Mouse (Mus musculus): ENCODE results near the gene Atad5. TPM values are rescaled to one million over a fixed set of nuclear protein-coding genes. Genes with fewer than 3 reads are reported as not detected.

The Atad5 gene
- total and polyA plus RNA-seq, 2 experiments from 2014 or later = 3.2 to 10.6 TPM

GRCm38 (mm10) chr11:80168611-80169249 lies 79.5 kb downstream of the Atad5 start:
- H3K9me3 ChIP-seq (ENCODE audit: low read length) = no peaks in the 10 kb centered on the region
- ATAC-seq = no peak
- H3K36me3 ChIP-seq (ENCODE audit: insufficient read depth) = no peaks in the 10 kb centered on the region
- H3K9ac ChIP-seq = no peak overlapping the region
- DNase-seq = no peak
- H3K27ac ChIP-seq (ENCODE audit: low read depth, low read length) = no peak overlapping the region
- TF ChIP-seq CTCF (IDR thresholded peaks at IDR 0.05; ENCODE audit: low read depth) = no peak
- 81% methylated on average over 4 of the region's 4 CpGs for WGBS
- H3K4me3 ChIP-seq (ENCODE audit: low read depth, low read length) = no peak overlapping the region
- H3K27me3 ChIP-seq (ENCODE audit: insufficient read depth, low read length) = no peaks in the 10 kb centered on the region
- no peak overlapping the region for H3K4me2 ChIP-seq (ENCODE audit: low read depth)
- H3K4me1 ChIP-seq (ENCODE audit: insufficient read depth) = no peaks in the 10 kb centered on the region

DNA sequence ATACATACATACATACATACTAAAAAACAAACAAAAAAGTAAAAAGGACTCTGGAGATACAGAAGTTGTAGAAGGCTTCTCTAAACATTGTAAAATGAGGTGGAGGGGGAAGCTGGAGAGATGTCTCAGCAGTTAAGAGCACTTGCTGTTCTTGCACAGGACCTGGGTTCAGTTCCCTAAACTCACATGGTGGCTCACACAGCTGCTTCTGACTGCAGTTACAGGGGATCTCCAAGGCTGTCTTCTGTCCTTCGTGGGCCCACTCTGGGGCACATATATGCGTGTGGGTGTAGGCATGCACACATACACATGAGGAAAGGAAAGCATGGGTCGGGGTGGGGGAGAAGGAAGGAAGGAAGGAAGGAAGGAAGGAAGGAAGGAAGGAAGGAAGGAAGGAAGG lies 80.4 kb downstream of the Atad5 start:
- no peak for DNase-seq
- H3K36me3 ChIP-seq (ENCODE audit: insufficient read depth) = no peaks in the 10 kb centered on the region

GRCm38 (mm10) chr11:80170351-80170750 lies 81.2 kb downstream of the Atad5 start:
- ATAC-seq = no peak
- Histone ChIP-seq H3K36me3 (ENCODE audit: insufficient read depth) (no peaks in the 10 kb centered on the region), H3K4me2 (ENCODE audit: low read depth) (no peak overlapping the region), H3K4me3 (ENCODE audit: low read depth, low read length) (no peak overlapping the region), H3K9me3 (ENCODE audit: low read length) (no peaks in the 10 kb centered on the region), H3K27me3 (ENCODE audit: insufficient read depth, low read length) (no peaks in the 10 kb centered on the region), H3K4me1 (ENCODE audit: insufficient read depth) (no peaks in the 10 kb centered on the region), H3K27ac (ENCODE audit: low read depth, low read length) (no peak overlapping the region), H3K9ac (no peak overlapping the region)
- no peak for TF ChIP-seq CTCF (IDR thresholded peaks at IDR 0.05; ENCODE audit: low read depth)
- 79% methylated on average over 5 of the region's 5 CpGs for WGBS
- no peak for DNase-seq

More for the DNA sequence above, 80.4 kb downstream of the Atad5 start:
- Histone ChIP-seq H3K9me3 (ENCODE audit: low read length) (no peaks in the 10 kb centered on the region), H3K9ac (no peak overlapping the region), H3K27ac (ENCODE audit: low read depth, low read length) (no peak overlapping the region), H3K4me2 (ENCODE audit: low read depth) (no peak overlapping the region), H3K4me1 (ENCODE audit: insufficient read depth) (no peaks in the 10 kb centered on the region), H3K4me3 (ENCODE audit: low read depth, low read length) (no peak overlapping the region), H3K27me3 (ENCODE audit: insufficient read depth, low read length) (no peaks in the 10 kb centered on the region)
- no peak for TF ChIP-seq CTCF (IDR thresholded peaks at IDR 0.05; ENCODE audit: low read depth)
- 95% methylated on average over 3 of the region's 3 CpGs for WGBS
- ATAC-seq = no peak

DNA sequence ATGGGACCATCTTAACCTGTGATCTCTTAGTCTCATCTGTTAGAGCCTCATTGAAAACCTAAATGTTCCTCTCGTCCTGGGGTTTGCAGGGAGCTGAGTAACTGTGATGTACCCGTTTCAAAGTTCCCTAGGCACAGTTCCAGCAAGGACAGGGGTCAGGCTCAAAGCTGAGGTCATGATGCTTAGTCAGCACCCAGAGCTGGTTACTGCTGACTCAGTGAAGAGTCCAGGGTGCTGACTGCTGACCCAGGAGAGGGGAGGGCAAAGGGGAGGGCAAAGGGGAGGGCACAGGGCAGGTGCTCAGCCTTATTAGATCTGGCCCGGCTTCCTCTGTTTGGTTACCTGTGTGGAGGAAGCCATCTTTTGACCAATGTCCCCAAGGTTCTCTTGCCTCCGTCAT lies 82.7 kb downstream of the Atad5 start:
- ATAC-seq (no peak), DNase-seq (no peak)
- no peak overlapping the region for H3K4me3 ChIP-seq (ENCODE audit: low read depth, low read length)
- H3K27ac ChIP-seq (ENCODE audit: low read depth, low read length) = no peak overlapping the region
- H3K9me3 ChIP-seq (ENCODE audit: low read length) = no peaks in the 10 kb centered on the region
- no peaks in the 10 kb centered on the region for H3K4me1 ChIP-seq (ENCODE audit: insufficient read depth)
- H3K36me3 ChIP-seq (ENCODE audit: insufficient read depth) = no peaks in the 10 kb centered on the region
- H3K27me3 ChIP-seq (ENCODE audit: insufficient read depth, low read length) = no peaks in the 10 kb centered on the region
- no peak for TF ChIP-seq CTCF (IDR thresholded peaks at IDR 0.05; ENCODE audit: low read depth)
- no peak overlapping the region for H3K4me2 ChIP-seq (ENCODE audit: low read depth)
- 72% methylated on average over 4 of the region's 4 CpGs for WGBS
- no peak overlapping the region for H3K9ac ChIP-seq

GRCm38 (mm10) chr11:80173963-80174670 lies 84.9 kb downstream of the Atad5 start:
- Histone ChIP-seq H3K4me1 (ENCODE audit: insufficient read depth) (no peaks in the 10 kb centered on the region), H3K9me3 (ENCODE audit: low read length) (no peaks in the 10 kb centered on the region), H3K4me2 (ENCODE audit: low read depth) (no peak overlapping the region), H3K36me3 (ENCODE audit: insufficient read depth) (no peaks in the 10 kb centered on the region), H3K4me3 (ENCODE audit: low read depth, low read length) (no peak overlapping the region), H3K9ac (no peak overlapping the region), H3K27ac (ENCODE audit: low read depth, low read length) (no peak overlapping the region), H3K27me3 (ENCODE audit: insufficient read depth, low read length) (no peaks in the 10 kb centered on the region)
- TF ChIP-seq CTCF (IDR thresholded peaks at IDR 0.05; ENCODE audit: low read depth) = no peak
- no peak for DNase-seq
- no peak for ATAC-seq
- 86% methylated on average over 11 of the region's 11 CpGs for WGBS

DNA sequence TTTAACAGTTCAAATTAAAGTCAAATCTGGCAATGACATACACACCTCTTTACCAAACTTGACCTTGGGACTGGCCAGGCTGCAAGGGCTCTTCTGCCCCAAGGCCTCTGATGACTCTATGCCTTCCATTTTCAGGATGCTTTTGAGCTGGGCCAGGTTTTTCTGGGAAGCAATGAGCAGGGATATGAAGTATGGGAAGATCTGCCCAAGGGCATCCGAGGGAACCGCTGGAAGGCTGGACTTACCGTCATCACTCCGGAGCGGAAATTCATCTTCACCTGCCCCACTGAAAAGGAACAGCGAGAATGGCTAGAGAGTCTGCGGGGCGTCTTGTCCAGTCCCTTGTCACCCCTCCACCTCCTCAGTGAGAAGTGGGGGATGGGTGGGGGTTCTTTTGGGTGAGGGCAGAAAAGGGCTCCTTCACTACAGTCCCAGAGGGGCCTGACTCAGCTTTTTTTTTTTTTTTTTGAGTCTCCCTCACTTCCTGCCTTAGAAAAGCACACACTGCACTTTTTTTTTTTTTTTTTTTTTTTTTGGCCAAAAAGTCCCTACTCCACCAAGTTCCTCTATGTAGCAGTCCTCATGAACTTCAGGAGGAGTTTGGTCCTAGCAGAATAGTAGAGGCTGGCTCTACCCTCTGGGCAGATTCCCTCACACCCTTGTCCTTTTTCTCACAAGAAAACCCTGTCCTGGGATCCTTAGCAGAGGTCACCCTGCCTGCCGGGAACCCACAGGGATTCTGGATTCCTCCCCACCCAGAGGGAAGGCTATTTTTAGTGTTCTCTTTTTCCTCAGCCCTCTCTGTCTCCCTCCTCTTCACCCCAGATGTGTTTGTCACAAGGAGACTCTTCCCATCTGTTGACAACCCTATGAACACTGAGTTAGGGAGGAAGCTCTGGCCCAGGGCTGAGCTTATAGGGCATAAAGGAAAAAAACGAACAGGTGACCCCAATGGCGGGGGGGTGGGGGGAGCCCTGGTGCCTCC lies 88.0 kb downstream of the Atad5 start:
- Histone ChIP-seq H3K4me1 (ENCODE audit: insufficient read depth) (no peaks in the 10 kb centered on the region), H3K4me2 (ENCODE audit: low read depth) (no peak overlapping the region), H3K27ac (ENCODE audit: low read depth, low read length) (no peak overlapping the region), H3K9me3 (ENCODE audit: low read length) (no peaks in the 10 kb centered on the region), H3K9ac (no peak overlapping the region), H3K36me3 (ENCODE audit: insufficient read depth) (no peaks in the 10 kb centered on the region), H3K4me3 (ENCODE audit: low read depth, low read length) (no peak overlapping the region), H3K27me3 (ENCODE audit: insufficient read depth, low read length) (no peaks in the 10 kb centered on the region)
- ATAC-seq = no peak
- DNase-seq = no peak
- TF ChIP-seq CTCF (IDR thresholded peaks at IDR 0.05; ENCODE audit: low read depth) = no peak
- 80% methylated on average over 11 of the region's 11 CpGs for WGBS

Data from forebrain, postnatal 0 days (tissue).